Comparison of ENCODE assay signal across 27 mouse cellular contexts in the genomic region with DNA sequence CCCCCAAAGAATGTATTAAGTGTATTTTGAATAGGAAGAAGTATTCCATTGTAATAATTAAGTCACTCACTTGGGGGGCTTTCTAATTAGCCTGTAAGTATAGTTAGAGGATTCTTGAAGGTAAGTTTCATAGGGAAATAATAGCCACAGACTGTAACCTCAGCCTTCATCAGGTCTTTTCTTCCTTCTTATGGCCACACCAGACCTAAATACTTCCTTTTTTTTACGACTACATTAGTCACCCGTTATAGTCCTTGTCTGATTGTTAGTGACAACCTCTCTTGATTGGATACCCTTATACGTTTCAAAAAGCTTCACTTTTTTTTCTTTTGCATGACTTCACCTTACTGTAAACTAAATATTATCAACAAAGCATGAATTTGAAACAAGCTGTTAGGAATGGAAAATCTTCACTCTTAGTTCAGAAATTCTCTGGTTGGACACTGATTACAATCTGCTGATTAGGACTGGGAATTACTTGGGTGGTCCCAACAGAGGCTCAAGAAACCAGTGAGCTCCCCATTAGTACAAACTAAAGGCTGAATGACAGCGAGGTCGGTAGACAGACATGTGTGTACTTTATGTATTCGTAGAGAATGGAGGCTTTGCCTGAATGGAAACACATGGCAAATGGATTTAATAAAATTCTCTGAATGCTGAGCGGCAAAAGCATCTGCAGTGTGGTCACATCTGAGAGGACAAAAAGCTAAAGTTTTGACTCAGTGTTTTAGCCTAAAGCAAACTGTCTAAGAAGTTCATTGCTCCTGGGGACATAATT.
DNase-seq lines count a peak whose midpoint lies in the region; ATAC-seq lines count a peak whose summit lies in the region.
"Had no signal": no experiment of that assay in that cellular context is flagged by ENCODE, and none has a peak within 500 bp of the region (broad histone marks: within the 10 kb centered on the region; RNA-seq: fewer than 3 reads in every experiment).

No protein-coding gene starts in this region.

- peak overlapping the region; percentile 55; the same call in 1 of the 2 replicates for H3K27ac ChIP-seq in embryonic facial prominence, embryonic 13.5 days
- no peak overlapping the region for H3K27ac ChIP-seq in forebrain, embryonic 11.5 days (ENCODE audit: low read depth, low read length)
- H3K27ac ChIP-seq: forebrain, embryonic 10.5 days; heart, embryonic 10.5 days; hindbrain, embryonic 15.5 days; layer of hippocampus, adult 2 months; liver, embryonic 15.5 days; midbrain, embryonic 12.5 days; neural tube, embryonic 15.5 days; stomach, embryonic 15.5 days had no signal

- peak; percentile 86 for ATAC-seq in common myeloid progenitor, adult 5-6 weeks (replicated peaks; ENCODE audit: low read depth, poor library complexity, severe bottlenecking)
- no peak for ATAC-seq in embryonic facial prominence, embryonic 13.5 days (ENCODE audit: insufficient number of reproducible peaks, insufficient read depth, low FRiP score, low TSS enrichment, low read depth)
- peak; percentile 82 for ATAC-seq in megakaryocyte progenitor cell, adult 5-6 weeks (replicated peaks; ENCODE audit: poor library complexity)
- no peak for ATAC-seq in forebrain, embryonic 11.5 days (replicated peaks; ENCODE audit: low FRiP score)
- ATAC-seq: forebrain, postnatal 0 days; intestine, embryonic 16.5 days; Patski had no signal

- H3K4me3 ChIP-seq in embryonic facial prominence, embryonic 13.5 days = no peak overlapping the region
- H3K4me3 ChIP-seq in forebrain, embryonic 11.5 days (ENCODE audit: low read depth, low read length) = no peak overlapping the region
- H3K4me3 ChIP-seq: forebrain, embryonic 10.5 days; heart, embryonic 10.5 days; hindbrain, embryonic 15.5 days; layer of hippocampus, adult 2 months; liver, embryonic 15.5 days; midbrain, embryonic 12.5 days; neural tube, embryonic 15.5 days; stomach, embryonic 15.5 days had no signal

- DNase-seq in hindlimb bud, embryonic 11.5 days (ENCODE audit: extremely low spot score, low read depth, low spot score) = peak; percentile 52
- no peak for DNase-seq in spleen, postnatal 14 days (ENCODE audit: low spot score in 2 of 2)
- DNase-seq in cerebellum, postnatal 25 days = no peak
- no peak for DNase-seq in forebrain, embryonic 11.5 days (ENCODE audit: low spot score)
- DNase-seq: adrenal gland, postnatal 14 days; cerebellum, adult 2 months; forebrain, postnatal 0 days; heart, postnatal 4 days; kidney, adult 9 months; kidney, postnatal 25 days; liver; right cerebral cortex, postnatal 25 days; thymus, postnatal 25 days had no signal

- peaks cover 14% of the 10 kb centered on the region for H3K4me1 ChIP-seq in embryonic facial prominence, embryonic 13.5 days
- H3K4me1 ChIP-seq in forebrain, embryonic 11.5 days (replicated peaks; ENCODE audit: control insufficient read depth, insufficient read depth, low read length) = no peaks in the 10 kb centered on the region
- H3K4me1 ChIP-seq: forebrain, embryonic 10.5 days; heart, embryonic 10.5 days; hindbrain, embryonic 15.5 days; liver, embryonic 15.5 days; midbrain, embryonic 12.5 days; neural tube, embryonic 15.5 days; stomach, embryonic 15.5 days had no signal

- WGBS in embryonic facial prominence, embryonic 13.5 days = 26% methylated on average over 7 of the region's 7 CpGs
- 72% methylated on average over 7 of the region's 7 CpGs for WGBS in forebrain, embryonic 11.5 days

- H3K27me3 ChIP-seq in embryonic facial prominence, embryonic 13.5 days = no peaks in the 10 kb centered on the region
- no peaks in the 10 kb centered on the region for H3K27me3 ChIP-seq in forebrain, embryonic 11.5 days (ENCODE audit: control insufficient read depth, insufficient read depth, low read length)
- H3K27me3 ChIP-seq: hindbrain, embryonic 15.5 days; liver, embryonic 15.5 days; midbrain, embryonic 12.5 days; neural tube, embryonic 15.5 days; stomach, embryonic 15.5 days had no signal

- H3K9ac ChIP-seq in embryonic facial prominence, embryonic 13.5 days = no peak overlapping the region
- no peak overlapping the region for H3K9ac ChIP-seq in forebrain, embryonic 11.5 days (ENCODE audit: low read length)
- H3K9ac ChIP-seq: forebrain, postnatal 0 days; hindbrain, embryonic 15.5 days; liver, embryonic 15.5 days; midbrain, embryonic 12.5 days; neural tube, embryonic 15.5 days; stomach, embryonic 15.5 days had no signal

- H3K36me3 ChIP-seq in embryonic facial prominence, embryonic 13.5 days = no peaks in the 10 kb centered on the region
- H3K36me3 ChIP-seq in forebrain, embryonic 11.5 days (ENCODE audit: control insufficient read depth, insufficient read depth, low read length) = no peaks in the 10 kb centered on the region
- H3K36me3 ChIP-seq: forebrain, embryonic 10.5 days; G1E; heart, embryonic 10.5 days; hindbrain, embryonic 15.5 days; liver, embryonic 15.5 days; midbrain, embryonic 12.5 days; neural tube, embryonic 15.5 days; stomach, embryonic 15.5 days had no signal

- peak overlapping the region; percentile 31 for H3K4me2 ChIP-seq in embryonic facial prominence, embryonic 13.5 days
- no peak overlapping the region for H3K4me2 ChIP-seq in forebrain, embryonic 11.5 days (ENCODE audit: low read depth, low read length, severe bottlenecking)
- H3K4me2 ChIP-seq: hindbrain, embryonic 15.5 days; liver, embryonic 15.5 days; midbrain, embryonic 12.5 days; neural tube, embryonic 15.5 days; stomach, embryonic 15.5 days had no signal

- no peaks in the 10 kb centered on the region for H3K9me3 ChIP-seq in embryonic facial prominence, embryonic 13.5 days
- no peaks in the 10 kb centered on the region for H3K9me3 ChIP-seq in forebrain, embryonic 11.5 days (ENCODE audit: control insufficient read depth, low read length)
- H3K9me3 ChIP-seq: forebrain, embryonic 10.5 days; heart, embryonic 10.5 days; hindbrain, embryonic 15.5 days; liver, embryonic 15.5 days; midbrain, embryonic 12.5 days; neural tube, embryonic 15.5 days; stomach, embryonic 15.5 days had no signal

Comparison
In these comparisons a context has a peak if more than half of its experiments do, and no peak if none do; other contexts are left out.
1. ATAC-seq: peak in common myeloid progenitor, adult 5-6 weeks (single experiment) and megakaryocyte progenitor cell, adult 5-6 weeks (single experiment); none in embryonic facial prominence, embryonic 13.5 days (single experiment) and forebrain, embryonic 11.5 days (single experiment).